In genomic region chr11:95445371-95445770, GRCm38 (mm10) we compare ENCODE assay signal across 21 mouse cellular contexts. TPM values are rescaled to one million over a fixed set of nuclear protein-coding genes. Genes with fewer than 3 reads are reported as not detected.
DNase-seq lines count a peak whose midpoint lies in the region; ATAC-seq and TF ChIP-seq lines count a peak whose summit lies in the region.
"Had no signal": no experiment of that assay in that cellular context is flagged by ENCODE, and none has a peak within 500 bp of the region (broad histone marks: within the 10 kb centered on the region; RNA-seq: fewer than 3 reads in every experiment).

No protein-coding gene starts in this region.

- no peak for DNase-seq in hindbrain, embryonic 14.5 days (ENCODE audit: low spot score)
- DNase-seq in gastrocnemius, adult 18-20 months (ENCODE audit: low spot score), result no peak
- DNase-seq: adrenal gland, adult 2 months; adrenal gland, postnatal 14 days; cerebellum, adult 11 months; cerebellum, adult 2 months; cerebellum, adult 9-11 months; cerebellum, postnatal 25 days; gastrocnemius, adult 2 months; gastrocnemius, postnatal 14 days; heart, adult 11 months had no signal

- H3K36me3 ChIP-seq in hindbrain, embryonic 13.5 days, result peaks cover 6% of the 10 kb centered on the region; the same call in 1 of the 2 replicates
- 0 out of 2 replicates have a peak, but pooled peaks cover 2% of the 10 kb centered on the region for H3K36me3 ChIP-seq in hindbrain, embryonic 14.5 days (replicated peaks; ENCODE audit: control insufficient read depth, insufficient read depth)
- H3K36me3 ChIP-seq in megakaryocyte, embryonic 14.5 days (replicated peaks; ENCODE audit: low read length), result peaks cover 18% of the 10 kb centered on the region
- peaks cover 6% of the 10 kb centered on the region for H3K36me3 ChIP-seq in myocyte (ENCODE audit: control insufficient read depth, insufficient read depth)
- H3K36me3 ChIP-seq: embryonic facial prominence, embryonic 15.5 days; forebrain, embryonic 12.5 days; forebrain, embryonic 15.5 days had no signal

- peaks cover 75% of the 10 kb centered on the region for H3K79me2 ChIP-seq in myocyte (ENCODE audit: control insufficient read depth, insufficient read depth)

- ATAC-seq in hindbrain, embryonic 13.5 days (ENCODE audit: low FRiP score), result no peak
- ATAC-seq in hindbrain, embryonic 14.5 days (ENCODE audit: low FRiP score), result no peak
- no peak for ATAC-seq in megakaryocyte, adult 5-6 weeks (ENCODE audit: poor library complexity, severe bottlenecking)
- ATAC-seq: CD4-positive, CD25-positive, alpha-beta regulatory T cell, adult 4 months; forebrain, embryonic 15.5 days had no signal

- H3K27me3 ChIP-seq in hindbrain, embryonic 13.5 days, result no peaks in the 10 kb centered on the region
- H3K27me3 ChIP-seq in hindbrain, embryonic 14.5 days (ENCODE audit: control insufficient read depth, insufficient read depth, low read length), result no peaks in the 10 kb centered on the region
- H3K27me3 ChIP-seq in megakaryocyte, embryonic 14.5 days (replicated peaks), result no peaks in the 10 kb centered on the region
- H3K27me3 ChIP-seq in myocyte (ENCODE audit: control insufficient read depth, insufficient read depth, insufficient read length), result no peaks in the 10 kb centered on the region
- H3K27me3 ChIP-seq: embryonic facial prominence, embryonic 12.5 days; embryonic facial prominence, embryonic 15.5 days; forebrain, embryonic 12.5 days; forebrain, embryonic 15.5 days had no signal

- no peak overlapping the region for H3K4me3 ChIP-seq in hindbrain, embryonic 13.5 days
- H3K4me3 ChIP-seq in hindbrain, embryonic 14.5 days (replicated peaks; ENCODE audit: low read length), result no peak overlapping the region
- peak overlapping the region; percentile 35 for H3K4me3 ChIP-seq in megakaryocyte, embryonic 14.5 days (replicated peaks)
- no peak overlapping the region for H3K4me3 ChIP-seq in myocyte
- H3K4me3 ChIP-seq: embryonic facial prominence, embryonic 12.5 days; embryonic facial prominence, embryonic 15.5 days; forebrain, embryonic 12.5 days; forebrain, embryonic 15.5 days; gastrocnemius, adult 2 months had no signal

- H3ac ChIP-seq in myocyte (ENCODE audit: control insufficient read depth, insufficient read length), result no peak overlapping the region

- H3K9ac ChIP-seq in hindbrain, embryonic 13.5 days, result 0 out of 2 replicates have a peak overlapping the region, but pooled peaks have one; percentile 46
- H3K9ac ChIP-seq in hindbrain, embryonic 14.5 days, result no peak overlapping the region
- H3K9ac ChIP-seq: embryonic facial prominence, embryonic 12.5 days; embryonic facial prominence, embryonic 15.5 days; forebrain, embryonic 12.5 days; forebrain, embryonic 15.5 days had no signal

- H3K4me2 ChIP-seq in hindbrain, embryonic 13.5 days, result no peak overlapping the region
- H3K4me2 ChIP-seq in hindbrain, embryonic 14.5 days (replicated peaks), result no peak overlapping the region
- H3K4me2 ChIP-seq in myocyte (ENCODE audit: low read depth), result peak overlapping the region; percentile 35
- H3K4me2 ChIP-seq: embryonic facial prominence, embryonic 12.5 days; embryonic facial prominence, embryonic 15.5 days; forebrain, embryonic 12.5 days; forebrain, embryonic 15.5 days; heart, embryonic 11.5 days had no signal

- peak overlapping the region; percentile 2; the same call in 1 of the 2 replicates for H3K27ac ChIP-seq in hindbrain, embryonic 13.5 days
- H3K27ac ChIP-seq in hindbrain, embryonic 14.5 days, result no peak overlapping the region
- H3K27ac ChIP-seq: embryonic facial prominence, embryonic 12.5 days; embryonic facial prominence, embryonic 15.5 days; forebrain, embryonic 12.5 days; forebrain, embryonic 15.5 days; gastrocnemius, adult 2 months had no signal

- 18% methylated on average over 2 of the region's 2 CpGs for WGBS in hindbrain, embryonic 13.5 days
- WGBS in hindbrain, embryonic 14.5 days, result 24% methylated on average over 2 of the region's 2 CpGs

- no peaks in the 10 kb centered on the region for H3K9me3 ChIP-seq in hindbrain, embryonic 13.5 days
- no peaks in the 10 kb centered on the region for H3K9me3 ChIP-seq in hindbrain, embryonic 14.5 days (ENCODE audit: control insufficient read depth, low read length)
- no peaks in the 10 kb centered on the region for H3K9me3 ChIP-seq in megakaryocyte, embryonic 14.5 days
- H3K9me3 ChIP-seq: embryonic facial prominence, embryonic 12.5 days; embryonic facial prominence, embryonic 15.5 days; forebrain, embryonic 12.5 days; forebrain, embryonic 15.5 days had no signal

- H3K4me1 ChIP-seq in hindbrain, embryonic 13.5 days (replicated peaks), result peaks cover 15% of the 10 kb centered on the region
- no peaks in the 10 kb centered on the region for H3K4me1 ChIP-seq in hindbrain, embryonic 14.5 days (replicated peaks; ENCODE audit: control insufficient read depth, insufficient read depth, low read length)
- peaks cover 32% of the 10 kb centered on the region for H3K4me1 ChIP-seq in megakaryocyte, embryonic 14.5 days

- TF ChIP-seq POLR2A in myocyte (IDR thresholded peaks at IDR 0.05; ENCODE audit: insufficient read length, low read depth), result no peak

TF ChIP-seq in myocyte, 11 proteins besides CTCF, POLR2A, EP300 and RAD21:
- TF ChIP-seq MYOD1 (IDR thresholded peaks at IDR 0.05; ENCODE audit: control insufficient read depth in 1 of 3, insufficient read length in 2 of 3, low read depth in 2 of 3) (peak in 2 of 3 experiments; percentile 43 to 53), MYOG (IDR thresholded peaks at IDR 0.05; ENCODE audit: control insufficient read depth in 1 of 3, insufficient read depth in 1 of 3, insufficient read length in 2 of 3, low read depth in 2 of 3) (peak in 2 of 3 experiments; percentile 30 to 76), TCF12 (IDR thresholded peaks at IDR 0.05; ENCODE audit: insufficient read depth, poor library complexity, severe bottlenecking) (no peak), SRF (IDR thresholded peaks at IDR 0.05; ENCODE audit: control insufficient read depth, insufficient read length, low read depth) (no peak)

RNA-seq across cellular contexts. Expression of gene Spop, which starts 31.5 kb away (rescaled TPM):
- polyA plus RNA-seq in hindbrain, embryonic 13.5 days (2015; fragmentation: Nextera tagmentation; extraction: Ambion mirVana), result 221 and 226 TPM in 2 replicates
- polyA plus RNA-seq in hindbrain, embryonic 14.5 days (2014; fragmentation: Nextera tagmentation; extraction: Ambion mirVana), result 160 and 167 TPM in 2 replicates
- 4.1 and 20.4 TPM in 2 replicates for polyA plus RNA-seq in megakaryocyte, embryonic 14.5 days (2012; ENCODE audit: insufficient read depth, low replicate concordance)
- 102 and 112 TPM in 2 replicates for total RNA-seq in megakaryocyte, adult 5-6 weeks (2015)
- total RNA-seq in megakaryocyte, adult 5-6 weeks (2017), result 76.1 and 83.3 TPM in 2 replicates
- polyA plus RNA-seq in myocyte (2012; fragmentation: generic; extraction: Trizol), result 54.8 TPM
- total RNA-seq in gastrocnemius, adult 18-20 months (2021), result 100 to 1,000 TPM; 162 to 171 TPM
